Mouse (Mus musculus) heart, embryonic 12.5 days (tissue): ENCODE measurements at regions not wholly inside any gene's neighbourhood (a gene's known extent, or its start where the extent isn't known, plus 50 kb on each side); places are given as distances from the start of the nearest gene placed in this dataset.

ENCODE experiments used
- ATAC-seq: fragments of 200-750 bp; cut with Nextera tagmentation; 2 replicates; pipeline ENCODE4 v1.8.0; 2017; ENCODE audit warnings: moderate TSS enrichment, moderate library complexity; ENCODE audit not compliant: insufficient number of reproducible peaks, low FRiP score
- H3K27ac ChIP-seq: fragments of 300-500 bp; sonication (generic); 2 replicates; pipeline ENCODE4 v1.5.1; 2016; ENCODE audit warnings: mild to moderate bottlenecking, moderate library complexity; ENCODE audit not compliant: poor library complexity, severe bottlenecking
- H3K27me3 ChIP-seq: fragments of 300-500 bp; sonication (generic); replicated peaks from 2 replicates; pipeline ENCODE4 v1.6.1; 2016; ENCODE audit warnings: mild to moderate bottlenecking, moderate library complexity
- H3K36me3 ChIP-seq: fragments of 300-500 bp; sonication (generic); 2 replicates; pipeline ENCODE4 v1.6.1; 2016; ENCODE audit warnings: mild to moderate bottlenecking, moderate library complexity
- H3K4me1 ChIP-seq: fragments of 300-500 bp; sonication (generic); replicated peaks from 2 replicates; pipeline ENCODE4 v1.6.1; 2016; ENCODE audit warnings: mild to moderate bottlenecking
- H3K4me2 ChIP-seq: fragments of 300-500 bp; sonication (generic); 2 replicates; pipeline ENCODE4 v1.6.1; 2016; ENCODE audit warnings: mild to moderate bottlenecking, moderate library complexity
- H3K4me3 ChIP-seq: fragments of 300-500 bp; sonication (generic); 2 replicates; pipeline ENCODE4 v1.5.1; 2016; ENCODE audit warnings: mild to moderate bottlenecking
- H3K9ac ChIP-seq: fragments of 300-500 bp; sonication (generic); 2 replicates; pipeline ENCODE4 v1.6.1; 2016; ENCODE audit warnings: mild to moderate bottlenecking, moderate library complexity
- H3K9me3 ChIP-seq: fragments of 300-500 bp; sonication (generic); replicated peaks from 2 replicates; pipeline ENCODE4 v1.6.1; 2016; ENCODE audit warnings: mild to moderate bottlenecking, moderate library complexity
- WGBS: fragments of 180-500 bp; shearing (Covaris S2); methylation state at CpG from one replicate; pipeline ENCODE4 v1.1.7; 2016; 5-methylcytosine and 5-hydroxymethylcytosine counted together

DNA sequence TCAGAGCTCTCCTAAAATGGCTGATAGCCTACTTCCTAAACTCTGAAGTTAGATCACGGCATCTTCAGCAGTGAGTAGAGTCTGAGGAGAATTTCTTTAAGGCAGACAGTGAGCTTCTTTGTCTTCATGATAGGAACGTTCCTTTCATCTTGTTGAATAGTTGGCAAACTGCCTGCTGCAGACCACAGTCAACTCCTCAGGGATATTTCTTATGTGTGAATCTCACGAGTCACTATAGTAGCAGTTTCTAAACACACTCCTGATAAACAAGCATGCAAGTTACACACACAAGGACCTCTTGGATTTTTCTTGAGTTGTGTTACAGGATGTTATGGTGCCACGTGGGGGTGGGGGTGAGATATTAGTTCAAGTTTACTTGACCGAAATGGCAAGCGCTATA, 205.2 kb downstream of the Gm11077 start:
- no peak overlapping the region for H3K4me3 ChIP-seq
- 0 out of 2 replicates have a peak, but pooled peaks cover 2% of the 10 kb centered on the region for H3K9me3 ChIP-seq
- no peak overlapping the region for H3K9ac ChIP-seq
- H3K36me3 ChIP-seq = no peaks in the 10 kb centered on the region
- H3K27ac ChIP-seq = no peak overlapping the region
- no peaks in the 10 kb centered on the region for H3K27me3 ChIP-seq
- 64% methylated on average over 6 of the region's 6 CpGs for WGBS
- ATAC-seq = no peak
- H3K4me2 ChIP-seq = no peak overlapping the region
- no peaks in the 10 kb centered on the region for H3K4me1 ChIP-seq

DNA sequence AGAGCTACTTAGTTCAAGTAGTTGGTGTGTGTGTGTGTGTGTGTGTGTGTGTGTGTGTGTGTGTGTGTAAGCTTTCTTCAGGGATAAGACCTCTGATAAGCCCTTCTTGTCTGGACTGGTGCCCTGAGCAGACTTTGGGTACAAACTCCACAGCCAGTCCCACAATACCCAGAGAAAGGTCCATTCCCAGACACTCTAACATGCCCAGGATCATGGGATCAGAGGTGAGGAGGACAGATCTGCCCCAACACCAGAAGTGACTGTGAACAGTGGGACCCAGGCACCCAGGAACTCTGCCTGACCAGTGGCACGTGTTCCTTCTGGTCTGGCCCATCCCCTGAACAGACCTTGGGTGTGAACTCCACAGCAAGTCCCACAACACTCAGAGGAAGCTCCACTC, 208.9 kb downstream of the Gm11077 start:
- Histone ChIP-seq H3K27ac (no peak overlapping the region), H3K36me3 (no peaks in the 10 kb centered on the region), H3K9ac (no peak overlapping the region), H3K4me3 (no peak overlapping the region), H3K4me1 (no peaks in the 10 kb centered on the region), H3K4me2 (no peak overlapping the region), H3K9me3 (0 out of 2 replicates have a peak, but pooled peaks cover 2% of the 10 kb centered on the region), H3K27me3 (no peaks in the 10 kb centered on the region)
- no peak for ATAC-seq
- WGBS = 71% methylated on average over 1 of the region's 1 CpGs

DNA sequence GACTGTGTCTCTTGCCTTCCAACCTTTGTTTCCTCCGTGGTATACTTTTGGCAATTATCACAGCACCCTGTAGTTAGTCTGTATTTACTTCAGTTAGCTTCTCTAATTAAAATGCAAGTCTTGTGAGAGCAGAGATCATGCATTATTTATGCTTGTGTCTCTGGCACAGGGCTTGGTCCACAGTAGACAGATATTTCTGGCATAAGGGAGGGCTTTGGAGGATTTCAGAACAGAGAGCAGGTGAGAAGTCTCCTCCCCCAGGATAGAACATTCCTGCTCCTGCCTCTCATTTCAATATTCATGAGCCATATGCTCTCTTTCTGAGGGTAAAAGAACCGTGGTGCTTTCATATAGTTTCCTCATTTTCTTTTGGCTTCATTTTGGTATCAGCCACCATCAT, 217.6 kb downstream of the Gm11077 start:
- no peak overlapping the region for H3K27ac ChIP-seq
- ATAC-seq = no peak
- H3K9ac ChIP-seq = no peak overlapping the region
- H3K36me3 ChIP-seq = no peaks in the 10 kb centered on the region
- H3K4me3 ChIP-seq = no peak overlapping the region
- H3K9me3 ChIP-seq = 0 out of 2 replicates have a peak, but pooled peaks cover 3% of the 10 kb centered on the region
- WGBS = 68% methylated on average over 2 of the region's 2 CpGs
- no peak overlapping the region for H3K4me2 ChIP-seq
- H3K4me1 ChIP-seq = no peaks in the 10 kb centered on the region
- no peaks in the 10 kb centered on the region for H3K27me3 ChIP-seq

DNA sequence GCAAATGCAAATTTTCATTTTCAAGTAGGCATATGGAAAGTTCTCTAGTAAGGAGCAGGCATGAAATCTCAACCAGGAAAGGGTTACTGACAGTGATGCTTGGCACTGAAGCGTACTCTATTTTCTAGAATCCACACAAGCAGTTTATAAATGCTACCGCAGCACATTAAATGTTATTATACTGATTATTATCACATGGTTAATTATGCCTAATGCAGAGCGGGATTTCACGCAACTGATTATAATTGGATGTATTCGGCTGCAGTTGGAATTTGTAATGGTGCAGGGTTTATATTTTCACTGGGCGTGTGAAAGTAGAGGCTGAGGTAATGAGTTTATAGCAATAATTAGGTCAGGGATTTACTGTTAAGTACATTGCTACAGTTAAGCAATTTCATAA, 221.4 kb downstream of the Gm11077 start:
- H3K27ac ChIP-seq = no peak overlapping the region
- 0 out of 2 replicates have a peak, but pooled peaks cover 3% of the 10 kb centered on the region for H3K9me3 ChIP-seq
- H3K4me2 ChIP-seq = no peak overlapping the region
- WGBS = 87% methylated on average over 6 of the region's 6 CpGs
- no peak for ATAC-seq
- no peaks in the 10 kb centered on the region for H3K4me1 ChIP-seq
- no peaks in the 10 kb centered on the region for H3K36me3 ChIP-seq
- no peak overlapping the region for H3K9ac ChIP-seq
- no peak overlapping the region for H3K4me3 ChIP-seq
- no peaks in the 10 kb centered on the region for H3K27me3 ChIP-seq

DNA sequence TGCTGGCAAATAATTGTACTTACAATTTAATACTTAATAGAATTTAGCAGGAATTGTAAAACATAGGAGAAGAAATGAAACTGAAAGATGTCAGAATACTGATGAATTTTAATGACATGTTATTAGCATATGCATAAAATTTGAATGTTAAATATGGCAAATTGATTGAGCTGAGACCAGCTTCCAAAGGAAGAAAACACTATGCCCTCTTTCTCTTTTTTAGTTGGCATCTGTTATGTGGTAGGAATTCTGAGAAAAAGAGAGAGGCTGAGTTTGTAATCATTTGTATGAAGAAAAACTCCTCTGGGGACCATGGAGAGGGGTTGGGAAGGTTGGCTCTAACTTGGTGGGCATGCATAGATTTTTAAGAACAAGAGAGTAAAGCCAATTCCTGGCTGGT, 224.2 kb downstream of the Gm11077 start:
- Histone ChIP-seq H3K27me3 (no peaks in the 10 kb centered on the region), H3K36me3 (no peaks in the 10 kb centered on the region), H3K9ac (no peak overlapping the region), H3K4me2 (no peak overlapping the region), H3K4me3 (no peak overlapping the region), H3K27ac (no peak overlapping the region), H3K4me1 (peaks cover 4% of the 10 kb centered on the region; the same call in 1 of the 2 replicates), H3K9me3 (0 out of 2 replicates have a peak, but pooled peaks cover 3% of the 10 kb centered on the region)
- no peak for ATAC-seq

DNA sequence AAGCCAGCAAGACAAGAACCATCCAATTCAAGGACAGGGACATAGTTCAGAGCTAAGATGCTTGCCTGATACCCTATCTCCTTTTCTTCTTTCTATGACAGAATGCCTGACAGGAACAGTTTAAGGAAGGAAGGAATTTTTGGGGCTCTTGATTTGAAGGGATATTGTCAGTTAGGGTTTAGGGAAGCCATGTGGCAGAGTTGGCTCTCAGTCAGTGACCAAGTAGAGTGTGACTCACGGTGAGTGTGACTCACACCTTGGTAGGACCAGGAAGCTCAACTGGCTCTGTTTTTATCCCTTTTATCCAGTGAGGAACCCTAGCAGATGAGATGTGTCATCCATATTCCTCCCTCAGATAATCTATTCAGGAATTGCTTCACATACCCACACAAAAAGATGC, 224.6 kb downstream of the Gm11077 start:
- Histone ChIP-seq H3K27me3 (no peaks in the 10 kb centered on the region), H3K9me3 (0 out of 2 replicates have a peak, but pooled peaks cover 3% of the 10 kb centered on the region), H3K27ac (no peak overlapping the region), H3K4me3 (no peak overlapping the region), H3K36me3 (no peaks in the 10 kb centered on the region), H3K9ac (no peak overlapping the region), H3K4me1 (peaks cover 4% of the 10 kb centered on the region; the same call in 1 of the 2 replicates), H3K4me2 (no peak overlapping the region)
- no peak for ATAC-seq
- WGBS = 83% methylated on average over 1 of the region's 1 CpGs

DNA sequence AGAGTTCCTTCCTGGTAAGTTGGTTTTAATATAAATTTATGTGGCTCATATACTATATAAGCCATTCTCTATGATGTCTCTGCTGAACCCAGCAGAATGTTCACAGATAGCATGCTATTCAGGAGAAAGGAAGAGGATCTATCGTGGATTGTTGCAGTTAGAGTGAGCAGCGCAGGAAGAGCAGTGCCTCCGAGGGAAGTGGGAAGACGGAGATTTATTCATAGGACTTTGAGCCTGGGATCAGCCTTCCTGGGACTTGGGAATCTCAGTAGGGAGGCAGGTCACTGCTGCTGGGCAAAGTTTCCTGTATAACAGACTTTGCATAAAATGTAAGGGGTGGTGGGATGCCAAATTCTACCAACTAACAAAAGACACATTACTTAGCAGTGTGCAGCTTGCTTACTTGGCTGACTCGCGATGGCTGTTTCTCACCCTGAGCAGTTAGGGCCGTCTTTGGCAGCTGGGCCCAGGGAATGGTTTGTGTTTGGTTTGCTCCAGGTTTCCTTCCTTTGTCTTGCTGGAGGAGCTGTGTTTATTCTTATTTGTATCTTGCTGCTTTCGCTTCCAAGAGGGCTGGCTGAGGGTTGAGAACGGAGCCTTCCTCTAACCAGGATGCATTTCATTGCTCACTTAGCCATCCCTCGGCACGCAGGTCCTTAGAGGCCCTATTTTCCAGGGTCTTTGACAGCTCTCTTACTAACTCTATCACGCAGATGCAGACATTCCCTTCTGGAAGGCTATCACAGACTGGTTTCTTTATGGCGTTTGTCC, 226.9 kb downstream of the Gm11077 start:
- peak overlapping the region; percentile 68 for H3K27ac ChIP-seq
- H3K4me1 ChIP-seq = peaks cover 4% of the 10 kb centered on the region; the same call in 1 of the 2 replicates
- H3K36me3 ChIP-seq = no peaks in the 10 kb centered on the region
- H3K27me3 ChIP-seq = no peaks in the 10 kb centered on the region
- no peak overlapping the region for H3K4me3 ChIP-seq
- ATAC-seq = peak; percentile 68
- 48% methylated on average over 13 of the region's 13 CpGs for WGBS
- H3K4me2 ChIP-seq = no peak overlapping the region
- H3K9me3 ChIP-seq = no peaks in the 10 kb centered on the region
- no peak overlapping the region for H3K9ac ChIP-seq

DNA sequence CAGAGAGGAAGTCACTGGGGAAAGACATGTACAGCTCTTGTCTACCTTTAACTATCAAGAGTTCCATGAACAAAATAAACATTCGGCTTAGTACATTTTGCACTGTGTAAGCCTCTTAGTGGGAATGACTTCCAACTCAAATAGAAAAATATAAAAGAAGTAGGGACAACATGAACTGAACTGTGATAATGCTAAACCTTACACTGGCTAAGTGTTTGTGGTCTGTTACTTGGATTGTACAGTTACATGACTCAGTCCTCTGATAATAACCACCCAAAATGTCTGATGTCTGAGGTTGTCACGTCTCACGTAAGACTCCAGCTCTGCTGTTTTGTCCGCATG, 227.4 kb downstream of the Gm11077 start:
- H3K4me2 ChIP-seq = no peak overlapping the region

DNA sequence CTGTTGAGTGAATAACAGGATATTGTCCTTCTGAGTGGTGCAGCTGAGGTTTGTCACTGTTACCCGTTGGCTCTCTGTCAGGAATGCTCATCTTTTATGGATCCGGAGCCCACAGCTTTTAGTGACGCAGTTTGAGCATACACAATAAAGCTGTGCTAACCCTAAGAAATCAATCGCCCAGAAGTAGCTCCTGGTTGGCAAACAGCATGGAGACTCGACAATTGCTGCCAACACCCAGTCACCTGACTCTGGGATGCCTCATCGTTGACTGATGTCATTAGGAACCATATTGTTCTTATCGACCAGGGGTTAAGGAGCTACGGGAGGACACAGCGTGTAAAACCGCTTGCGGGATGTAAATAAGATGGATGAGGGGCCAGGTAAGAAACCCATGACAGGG, 232.9 kb downstream of the Gm11077 start:
- WGBS = 86% methylated on average over 11 of the region's 11 CpGs
- Histone ChIP-seq H3K9me3 (no peaks in the 10 kb centered on the region), H3K4me2 (no peak overlapping the region), H3K36me3 (no peaks in the 10 kb centered on the region), H3K27ac (no peak overlapping the region), H3K4me3 (no peak overlapping the region), H3K9ac (no peak overlapping the region), H3K27me3 (no peaks in the 10 kb centered on the region), H3K4me1 (peaks cover 1% of the 10 kb centered on the region; the same call in 1 of the 2 replicates)
- no peak for ATAC-seq

More for the DNA sequence above, 227.4 kb downstream of the Gm11077 start:
- H3K36me3 ChIP-seq = no peaks in the 10 kb centered on the region
- H3K27me3 ChIP-seq = no peaks in the 10 kb centered on the region
- H3K9me3 ChIP-seq = no peaks in the 10 kb centered on the region
- no peak overlapping the region for H3K9ac ChIP-seq
- H3K4me1 ChIP-seq = peaks cover 4% of the 10 kb centered on the region; the same call in 1 of the 2 replicates
- 58% methylated on average over 4 of the region's 4 CpGs for WGBS
- peak; percentile 41 for ATAC-seq
- no peak overlapping the region for H3K4me3 ChIP-seq
- H3K27ac ChIP-seq = peak overlapping the region; percentile 68

DNA sequence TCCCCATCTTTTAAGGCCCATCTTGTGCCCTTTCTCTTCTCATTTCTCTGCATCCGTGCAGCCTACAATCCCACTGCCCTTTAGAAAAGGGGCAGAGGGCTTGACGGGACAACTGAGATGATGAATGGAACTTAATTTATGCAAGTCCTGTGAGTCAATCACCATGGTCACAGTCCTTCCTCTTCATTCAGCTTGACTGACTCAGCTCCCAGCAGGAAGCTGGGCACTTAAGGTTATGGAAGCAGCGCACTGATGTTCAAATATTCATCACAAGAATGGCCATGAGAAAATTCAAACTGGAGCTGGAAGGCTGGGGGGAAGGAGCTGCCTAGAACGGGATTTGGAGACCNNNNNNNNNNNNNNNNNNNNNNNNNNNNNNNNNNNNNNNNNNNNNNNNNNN, 233.5 kb downstream of the Gm11077 start:
- Histone ChIP-seq H3K9me3 (no peaks in the 10 kb centered on the region), H3K4me1 (no peaks in the 10 kb centered on the region), H3K4me3 (no peak overlapping the region), H3K27me3 (no peaks in the 10 kb centered on the region), H3K4me2 (no peak overlapping the region), H3K36me3 (no peaks in the 10 kb centered on the region), H3K27ac (no peak overlapping the region), H3K9ac (no peak overlapping the region)
- 70% methylated on average over 4 of the region's 4 CpGs for WGBS
- no peak for ATAC-seq

DNA sequence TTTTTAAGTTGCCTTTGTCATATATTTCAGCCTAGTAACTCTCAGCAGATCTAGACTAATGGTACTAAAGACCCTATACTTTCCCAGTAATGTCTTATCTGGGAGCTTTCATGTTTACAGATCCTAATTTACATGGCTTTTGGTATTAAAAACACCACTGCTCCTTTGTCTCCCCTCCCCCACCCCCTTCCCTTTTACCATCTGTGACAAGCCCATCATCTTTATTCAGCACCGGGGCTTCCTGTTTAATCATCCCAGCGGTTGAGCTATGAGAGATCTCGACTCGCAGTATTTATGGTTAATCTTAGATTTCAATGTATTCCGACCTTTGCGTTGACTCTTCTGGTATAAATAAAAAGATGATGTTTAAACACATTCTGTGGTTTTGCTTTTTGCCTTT, 244.6 kb downstream of the Gm11077 start:
- 86% methylated on average over 6 of the region's 6 CpGs for WGBS
- ATAC-seq = no peak
- H3K4me1 ChIP-seq = no peaks in the 10 kb centered on the region
- no peak overlapping the region for H3K27ac ChIP-seq
- H3K4me3 ChIP-seq = no peak overlapping the region
- H3K9me3 ChIP-seq = peaks cover 7% of the 10 kb centered on the region; the same call in 1 of the 2 replicates
- H3K9ac ChIP-seq = no peak overlapping the region
- no peaks in the 10 kb centered on the region for H3K27me3 ChIP-seq
- H3K4me2 ChIP-seq = no peak overlapping the region
- no peaks in the 10 kb centered on the region for H3K36me3 ChIP-seq

DNA sequence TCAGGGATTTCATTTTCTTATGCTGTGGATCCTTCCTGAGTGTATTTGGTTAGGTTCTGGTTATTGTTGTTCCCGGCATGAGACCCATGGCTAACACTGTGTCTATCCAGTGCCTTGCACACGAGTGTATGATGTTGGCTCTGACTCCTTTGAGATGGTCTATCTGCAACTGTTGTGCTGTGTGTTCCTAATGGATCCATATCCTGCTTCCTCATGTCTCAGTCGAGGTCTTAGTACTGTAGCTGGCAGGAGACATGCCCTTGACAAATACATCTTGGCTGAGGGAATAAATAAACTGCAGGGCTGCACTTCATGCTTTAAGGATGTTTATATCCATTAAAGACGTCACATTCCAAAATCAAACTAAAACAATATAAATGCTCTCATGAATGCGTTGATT, 247.9 kb downstream of the Gm11077 start:
- H3K4me1 ChIP-seq = no peaks in the 10 kb centered on the region
- 75% methylated on average over 5 of the region's 5 CpGs for WGBS
- no peaks in the 10 kb centered on the region for H3K27me3 ChIP-seq
- no peak overlapping the region for H3K9ac ChIP-seq
- no peak overlapping the region for H3K4me3 ChIP-seq
- peaks cover 6% of the 10 kb centered on the region; the same call in 1 of the 2 replicates for H3K9me3 ChIP-seq
- no peak overlapping the region for H3K4me2 ChIP-seq
- no peaks in the 10 kb centered on the region for H3K36me3 ChIP-seq
- no peak overlapping the region for H3K27ac ChIP-seq
- ATAC-seq = no peak
